Comparison of ENCODE assay signal across 8 mouse cellular contexts in the genomic region with DNA sequence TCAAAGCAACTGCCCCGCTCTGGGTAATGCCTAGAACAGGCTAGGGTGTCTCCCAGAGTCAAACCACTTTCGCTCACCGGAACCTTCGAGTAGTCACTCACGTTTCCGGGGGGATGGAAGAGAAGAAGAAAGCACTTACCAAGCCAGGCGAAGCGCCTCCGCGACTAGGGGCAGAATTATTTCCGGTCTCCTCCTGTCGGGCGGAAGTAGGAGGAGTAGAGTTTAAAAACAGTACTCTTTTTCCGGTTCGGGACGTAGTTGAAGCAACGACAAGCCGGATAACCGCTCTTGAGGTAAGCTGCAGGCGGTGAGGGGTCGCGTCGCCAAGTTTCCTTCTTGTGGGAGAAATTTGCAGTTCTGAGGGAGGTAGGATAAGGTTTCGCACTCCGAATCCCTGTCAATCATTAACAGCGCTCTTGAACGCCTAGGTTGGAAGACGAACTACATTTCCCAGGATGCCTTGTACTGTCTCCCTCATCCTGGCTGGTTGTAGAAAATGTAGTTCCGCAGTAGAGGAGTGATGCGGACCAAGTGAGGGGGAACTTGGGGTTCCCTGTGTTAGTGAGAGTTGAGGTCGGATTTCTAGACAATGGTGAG. TPM values are rescaled to one million over a fixed set of nuclear protein-coding genes. Genes with fewer than 3 reads are reported as not detected.
DNase-seq lines count a peak whose midpoint lies in the region; ATAC-seq lines count a peak whose summit lies in the region.

Gene Nosip (plus strand): TSS at position 191 of the 597 bp plus-strand sequence.
Gene Prrg2 (minus strand): TSS at position 439 of the 597 bp plus-strand sequence.

- intact Hi-C loops in gastrocnemius, postnatal 14 days (cut with DNase I; ENCODE audit: low total_unique reads): no loop called here
- intact Hi-C loops in left cerebral cortex, postnatal 10 days (cut with DNase I): no loop called here

- peak; percentile 95 to 99 for DNase-seq in adrenal gland, adult (ENCODE audit: inconsistent age in 2 of 2, low spot score in 1 of 2)
- DNase-seq in embryo, embryonic 10.5 days (ENCODE audit: low spot score): peak; percentile 99
- DNase-seq in gastrocnemius, postnatal 14 days: peak; percentile 92
- peak; percentile 94 for DNase-seq in left cerebral cortex, postnatal 10 days (ENCODE audit: extremely low spot score in 1 of 2, low spot score in 2 of 2)
- peak; percentile 91 for DNase-seq in right cerebral cortex, postnatal 25 days
- DNase-seq in urinary bladder, postnatal 4 days (ENCODE audit: low spot score in 2 of 2): peak; percentile 89 to 90

- ATAC-seq in inflammation-experienced regulatory T-cells, adult 6 months: peak; percentile 97
- peak; percentile 88 for ATAC-seq in megakaryocyte-erythroid progenitor cell, adult 5-6 weeks (replicated peaks; ENCODE audit: low FRiP score, low TSS enrichment, poor library complexity, severe bottlenecking)

RNA-seq across cellular contexts. Expression of gene Nosip, which starts in this region (rescaled TPM):
- 10 to 100 TPM; 34.3 to 35.2 TPM for total RNA-seq in gastrocnemius, postnatal 14 days (2021)
- polyA plus RNA-seq in inflammation-experienced regulatory T-cells, adult 6 months (2017; shearing (Covaris generic)): 100 to 1,000 TPM; 129 to 164 (median 158) TPM
- 10 to 100 TPM; 50.1 to 52.3 TPM for total RNA-seq in left cerebral cortex, postnatal 10 days (2021)
- 27.8 and 55.1 TPM in 2 replicates for total RNA-seq in megakaryocyte-erythroid progenitor cell, adult 5-6 weeks (2014; fragmentation: Nextera tagmentation)
- total RNA-seq in megakaryocyte-erythroid progenitor cell, adult 5-6 weeks (2017): 40.9 and 48.3 TPM in 2 replicates

RNA-seq across cellular contexts. Expression of gene Prrg2, which starts in this region (rescaled TPM):
- total RNA-seq in gastrocnemius, postnatal 14 days (2021): 1 to 10 TPM; 7.2 to 7.6 TPM
- polyA plus RNA-seq in inflammation-experienced regulatory T-cells, adult 6 months (2017; shearing (Covaris generic)): 1 to 10 TPM; 2.0 to 2.3 (median 2.1) TPM
- total RNA-seq in left cerebral cortex, postnatal 10 days (2021): 1 to 10 TPM; 5.3 to 9.0 TPM
- total RNA-seq in megakaryocyte-erythroid progenitor cell, adult 5-6 weeks (2014; fragmentation: Nextera tagmentation): 4.3 and 4.7 TPM in 2 replicates
- total RNA-seq in megakaryocyte-erythroid progenitor cell, adult 5-6 weeks (2017): 3.5 and 6.2 TPM in 2 replicates

Comparison
In these comparisons a context has a peak if more than half of its experiments do, and no peak if none do; other contexts are left out.
1. Peak in every context shown above with its lines: DNase-seq and ATAC-seq.